Mouse (Mus musculus) kidney, adult 2 months (tissue): ENCODE measurements around the gene Lrrc46.

Experiments used
- CTCF ChIP-seq: fragments of 200-500 bp; conservative IDR thresholded peaks from 2 replicates; pipeline ENCODE4 v1.5.1; 2011; ENCODE audit warnings: low read depth, mild to moderate bottlenecking, control low read depth, low read length, moderate library complexity, mixed read lengths; ENCODE audit not compliant: insufficient read depth, insufficient read length
- POLR2A ChIP-seq: fragments of 200-500 bp; IDR thresholded peaks from one replicate; pipeline ENCODE4 v1.6.1; 2011; ENCODE audit warnings: low read depth, low read length, control low read depth

- no peak for TF ChIP-seq CTCF
- no peak for TF ChIP-seq POLR2A
Measured at GRCm38 (mm10) chr11:97040301-97041021, 746 bp downstream of the Lrrc46 start.
